In genomic region chr9:43975405-43975804, GRCm38 (mm10) we compare ENCODE assay signal across 10 mouse cellular contexts.
"Had no signal": no experiment of that assay in that cellular context is flagged by ENCODE, and none has a peak within 500 bp of the region (broad histone marks: within the 10 kb centered on the region; RNA-seq: fewer than 3 reads in every experiment).

No protein-coding gene starts in this region.

- ATAC-seq: liver, postnatal 0 days; midbrain, embryonic 16.5 days had no signal

- DNase-seq: kidney, postnatal 25 days; layer of hippocampus, adult 9-11 months; layer of hippocampus, postnatal 36 days; liver; liver, embryonic 13.5 days; liver, postnatal 0 days; lung, postnatal 14 days; right cerebral cortex, postnatal 25 days; thymus, postnatal 4 days had no signal
